Mouse (Mus musculus) embryo, embryonic 11 days (tissue): ENCODE measurements around the gene Ap2b1.
A peak's percentile ranks its signal among the peaks of the same experiment; 100 is the strongest.
"Not testable (repeated sequence)": the region's sequence is repeated elsewhere in the genome, so short reads cannot be mapped to it uniquely, and the experiment has no call there.

Experiments
- DNase-seq: peaks from one replicate; pipeline ENCODE4 v3.0.0-alpha.2; 2015

The Ap2b1 gene

GRCm38 (mm10) chr11:83302124-83302523, 3.3 kb downstream of the Ap2b1 start:
- no peak for DNase-seq

- DNase-seq: peak; percentile 97
These were observed 3.9 kb downstream of the Ap2b1 start, which contains the start of gene Pex12 for GRCm38 (mm10) chr11:83302526-83303251. Gene Pex12, minus strand, starts transcription at chr11:83302586.

GRCm38 (mm10) chr11:83303751-83304150, 4.9 kb downstream of the Ap2b1 start:
- DNase-seq: no peak

GRCm38 (mm10) chr11:83304485-83304884, 5.7 kb downstream of the Ap2b1 start:
- DNase-seq: no peak

- DNase-seq: no peak
These were observed 8.0 kb downstream of the Ap2b1 start for GRCm38 (mm10) chr11:83306700-83307253.

- no peak for DNase-seq
These were observed 13.6 kb downstream of the Ap2b1 start for GRCm38 (mm10) chr11:83312471-83312870.

GRCm38 (mm10) chr11:83319048-83319447, 20.2 kb downstream of the Ap2b1 start:
- DNase-seq: no peak

GRCm38 (mm10) chr11:83326692-83327091, 27.9 kb downstream of the Ap2b1 start:
- not testable (repeated sequence) for DNase-seq

GRCm38 (mm10) chr11:83327427-83327826, 28.6 kb downstream of the Ap2b1 start:
- DNase-seq: peak; percentile 75

- DNase-seq: no peak
These were observed 37.0 kb downstream of the Ap2b1 start for GRCm38 (mm10) chr11:83335826-83336225.

GRCm38 (mm10) chr11:83339705-83340104, 40.9 kb downstream of the Ap2b1 start:
- no peak for DNase-seq

- no peak for DNase-seq
These were observed 43.0 kb downstream of the Ap2b1 start for GRCm38 (mm10) chr11:83341716-83342245.

- DNase-seq: no peak
These were observed 56.6 kb downstream of the Ap2b1 start for GRCm38 (mm10) chr11:83355428-83355827.

- peak; percentile 61 for DNase-seq
These were observed 58.6 kb downstream of the Ap2b1 start for GRCm38 (mm10) chr11:83357421-83357820.

GRCm38 (mm10) chr11:83364656-83365055, 65.8 kb downstream of the Ap2b1 start:
- no peak for DNase-seq

GRCm38 (mm10) chr11:83371267-83371666, 72.4 kb downstream of the Ap2b1 start:
- no peak for DNase-seq

- DNase-seq: no peak
These were observed 81.0 kb downstream of the Ap2b1 start for GRCm38 (mm10) chr11:83379745-83380341.

GRCm38 (mm10) chr11:83382876-83383531, 84.2 kb downstream of the Ap2b1 start:
- peak; percentile 7 for DNase-seq

GRCm38 (mm10) chr11:83383532-83383887, 84.7 kb downstream of the Ap2b1 start:
- DNase-seq: no peak

- DNase-seq: no peak
These were observed 94.2 kb downstream of the Ap2b1 start for GRCm38 (mm10) chr11:83393062-83393461.

GRCm38 (mm10) chr11:83394802-83395439, 96.1 kb downstream of the Ap2b1 start:
- peak; percentile 47 for DNase-seq

GRCm38 (mm10) chr11:83397626-83398025, 98.8 kb downstream of the Ap2b1 start:
- no peak for DNase-seq

GRCm38 (mm10) chr11:83398724-83399123, 99.9 kb downstream of the Ap2b1 start:
- no peak for DNase-seq
